Mouse (Mus musculus) midbrain, postnatal 0 days (tissue): ENCODE results near the gene Lsm2. TPM values are rescaled to one million over a fixed set of nuclear protein-coding genes. Genes with fewer than 3 reads are reported as not detected.
"Not testable (repeated sequence)": the region's sequence is repeated elsewhere in the genome, so short reads cannot be mapped to it uniquely, and the experiment has no call there.

Experiments
- ATAC-seq: fragments of 200-750 bp; cut with Nextera tagmentation; 2 replicates; pipeline ENCODE4 v1.8.0; 2017; ENCODE audit warnings: moderate number of reproducible peaks, mild to moderate bottlenecking, moderate TSS enrichment, moderate library complexity; ENCODE audit not compliant: low FRiP score
- DNase-seq: peaks from one replicate; pipeline ENCODE4 v3.0.0-alpha.2; 2015; ENCODE audit warnings: low spot score
- H3K27ac ChIP-seq: fragments of 300-500 bp; sonication (generic); 2 replicates; pipeline ENCODE4 v1.5.1; 2014; ENCODE audit warnings: low read depth, mild to moderate bottlenecking, low read length, mixed read lengths
- H3K27me3 ChIP-seq: fragments of 300-500 bp; sonication (generic); 2 replicates; pipeline ENCODE4 v1.6.1; 2014; ENCODE audit warnings: low read length, control low read depth, mixed read lengths; ENCODE audit not compliant: insufficient read depth
- H3K36me3 ChIP-seq: fragments of 300-500 bp; sonication (generic); 2 replicates; pipeline ENCODE4 v1.6.1; 2014; ENCODE audit warnings: low read length, control low read depth, mixed read lengths; ENCODE audit not compliant: insufficient read depth
- H3K4me1 ChIP-seq: fragments of 300-500 bp; sonication (generic); 2 replicates; pipeline ENCODE4 v1.6.1; 2014; ENCODE audit warnings: mild to moderate bottlenecking, control low read depth, antibody characterized with exemption, low read length, mixed read lengths; ENCODE audit not compliant: insufficient read depth
- H3K4me2 ChIP-seq: fragments of 300-500 bp; sonication (generic); 2 replicates; pipeline ENCODE4 v1.6.1; 2014; ENCODE audit warnings: low read depth, mild to moderate bottlenecking, low read length, mixed read lengths; ENCODE audit not compliant: poor library complexity, severe bottlenecking
- H3K4me3 ChIP-seq: fragments of 300-500 bp; sonication (generic); 2 replicates; pipeline ENCODE4 v1.5.1; 2014; ENCODE audit warnings: low read depth, mild to moderate bottlenecking, low read length, moderate library complexity
- H3K9ac ChIP-seq: fragments of 300-500 bp; sonication (generic); replicated peaks from 2 replicates; pipeline ENCODE4 v1.6.1; 2014; ENCODE audit warnings: mild to moderate bottlenecking, low read length, moderate library complexity, mixed read lengths; ENCODE audit not compliant: poor library complexity, severe bottlenecking
- H3K9me3 ChIP-seq: fragments of 300-500 bp; sonication (generic); 2 replicates; pipeline ENCODE4 v1.6.1; 2016; ENCODE audit warnings: low read length, control low read depth
- CTCF ChIP-seq: IDR thresholded peaks from 2 replicates; pipeline ENCODE4 v1.5.1; 2016; ENCODE audit warnings: antibody characterized with exemption, mild to moderate bottlenecking
- WGBS: fragments of 180-500 bp; shearing (Covaris S2); extraction: QIAGEN DNeasy Blood & Tissue Kit; methylation state at CpG from one replicate; pipeline ENCODE4 v1.1.7; 2014; 5-methylcytosine and 5-hydroxymethylcytosine counted together
- polyA plus RNA-seq: library from polyadenylated mRNA; unstranded; fragments of >200 nt; fragmentation: Nextera tagmentation; extraction: Ambion mirVana; gene quantifications from 2 replicates; pipeline ENCODE4 v1.2.1, GENCODE M21; 2015
- total RNA-seq: library from RNA; depleted of rRNA; stranded (reverse); fragments of >200 nt; gene quantifications from 2 replicates; pipeline ENCODE4 v1.2.3, GENCODE M21; 2014

Lsm2 gene
- total and polyA plus RNA-seq, 2 experiments from 2014 or later, result 35.3 to 94.9 TPM

- H3K36me3 ChIP-seq, result no peaks in the 10 kb centered on the region; the same call in 1 of the 2 replicates
- no peak overlapping the region for H3K27ac ChIP-seq
- no peaks in the 10 kb centered on the region for H3K9me3 ChIP-seq
- H3K4me2 ChIP-seq, result no peak overlapping the region
- no peak for ATAC-seq
- H3K27me3 ChIP-seq, result no peaks in the 10 kb centered on the region
- no peak overlapping the region for H3K9ac ChIP-seq
- no peak for DNase-seq
- TF ChIP-seq CTCF, result no peak
- no peaks in the 10 kb centered on the region; the same call in 1 of the 2 replicates for H3K4me1 ChIP-seq
- H3K4me3 ChIP-seq, result no peak overlapping the region
- 92% methylated on average over 12 of the region's 14 CpGs for WGBS
Measured at GRCm38 (mm10) chr17:34996411-34997141, 14.9 kb downstream of the Lsm2 start.

DNA sequence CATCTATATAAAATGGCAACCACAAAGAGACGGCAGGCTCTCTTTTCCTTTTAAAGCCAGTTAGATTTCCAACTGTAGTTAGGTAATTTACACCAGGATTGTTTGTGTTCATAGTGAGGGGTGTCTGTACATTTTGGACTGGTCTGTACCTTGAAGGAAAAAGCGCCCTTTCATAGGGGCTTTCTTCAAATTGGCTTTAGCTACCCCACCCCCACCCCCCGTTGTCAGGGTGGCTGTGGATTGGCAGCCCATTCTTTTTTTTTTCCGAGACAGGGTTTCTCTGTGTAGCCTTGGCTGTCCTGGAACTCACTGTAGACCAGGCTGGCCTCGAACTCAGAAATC lies 15.5 kb downstream of the Lsm2 start:
- H3K9me3 ChIP-seq, result no peaks in the 10 kb centered on the region
- TF ChIP-seq CTCF, result no peak
- no peak overlapping the region for H3K9ac ChIP-seq
- WGBS, result 91% methylated on average over 5 of the region's 5 CpGs
- ATAC-seq (no peak), DNase-seq (no peak)
- no peak overlapping the region for H3K4me3 ChIP-seq
- H3K27me3 ChIP-seq, result no peaks in the 10 kb centered on the region
- H3K4me2 ChIP-seq, result no peak overlapping the region
- peaks cover 1% of the 10 kb centered on the region; the same call in 1 of the 2 replicates for H3K4me1 ChIP-seq
- no peak overlapping the region for H3K27ac ChIP-seq
- no peaks in the 10 kb centered on the region; the same call in 1 of the 2 replicates for H3K36me3 ChIP-seq

GRCm38 (mm10) chr17:34998526-34999430 lies 17.1 kb downstream of the Lsm2 start:
- H3K36me3 ChIP-seq, result no peaks in the 10 kb centered on the region; the same call in 1 of the 2 replicates
- H3K4me3 ChIP-seq, result no peak overlapping the region
- H3K27me3 ChIP-seq, result no peaks in the 10 kb centered on the region
- no peak overlapping the region for H3K4me2 ChIP-seq
- H3K9ac ChIP-seq, result no peak overlapping the region
- peaks cover 6% of the 10 kb centered on the region for H3K4me1 ChIP-seq
- H3K27ac ChIP-seq, result no peak overlapping the region
- H3K9me3 ChIP-seq, result no peaks in the 10 kb centered on the region
- DNase-seq (no peak), ATAC-seq (no peak)
- no peak for TF ChIP-seq CTCF
- WGBS, result 94% methylated on average over 15 of the region's 15 CpGs

- H3K9me3 ChIP-seq, H3K9ac ChIP-seq, H3K36me3 ChIP-seq, H3K27ac ChIP-seq, H3K27me3 ChIP-seq, H3K4me1 ChIP-seq, ATAC-seq, DNase-seq: not testable (repeated sequence)
- WGBS, result 29% methylated on average over 29 of the region's 32 CpGs
- Histone ChIP-seq H3K4me3 (peak overlapping the region; percentile 85), H3K4me2 (peak overlapping the region; percentile 94)
Measured at GRCm38 (mm10) chr17:34999871-35000716, 18.4 kb downstream of the Lsm2 start.

DNA sequence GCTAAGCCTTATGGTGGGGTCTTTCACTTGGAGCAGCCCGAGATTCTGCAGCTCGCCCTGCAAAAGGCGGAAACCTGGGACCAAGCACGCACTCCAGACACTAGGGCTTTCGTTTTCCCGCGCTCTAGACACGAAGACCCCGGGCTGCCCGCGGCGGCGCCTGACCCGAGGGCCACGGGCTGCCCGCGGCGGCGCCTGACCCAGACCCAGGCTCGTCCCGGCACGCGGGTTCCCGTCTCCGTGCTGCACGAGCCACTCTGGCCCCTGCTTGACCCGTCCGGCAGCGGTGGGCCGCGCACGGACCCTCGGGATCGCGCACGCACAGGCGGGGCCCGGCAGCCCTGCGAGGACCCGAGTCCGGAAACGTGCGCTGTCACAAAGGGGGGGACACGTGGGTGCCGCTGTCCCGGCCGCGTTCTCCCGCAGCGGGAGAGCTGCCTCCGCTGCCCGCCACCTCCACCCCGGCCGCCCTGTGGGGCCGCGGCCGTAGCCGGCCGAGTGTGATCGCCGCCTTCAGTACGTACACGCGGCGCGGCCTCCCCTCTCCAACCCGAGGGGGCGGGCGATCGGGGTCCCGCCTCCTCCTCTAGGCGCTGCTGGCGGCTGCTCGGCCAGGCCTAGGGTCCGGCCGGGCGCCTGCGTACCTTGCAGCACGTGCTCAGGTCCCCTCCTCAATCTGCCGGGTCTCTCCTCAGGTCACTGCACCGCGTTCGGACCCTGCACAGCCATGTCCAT lies 19.2 kb downstream of the Lsm2 start, which contains the start of gene Vars:
Vars (plus strand) TSS at position 271 of the 735 bp plus-strand sequence.
- H3K36me3 ChIP-seq, result peaks cover 14% of the 10 kb centered on the region
- peak within 1 kb of the TSS; percentile 93 for H3K27ac ChIP-seq
- no peak for TF ChIP-seq CTCF
- no peaks in the 10 kb centered on the region for H3K27me3 ChIP-seq
- H3K4me1 ChIP-seq, result peaks cover 6% of the 10 kb centered on the region
- ATAC-seq (peak; percentile 86), DNase-seq (peak; percentile 85)
- peak within 1 kb of the TSS; percentile 94 for H3K4me2 ChIP-seq
- peak within 1 kb of the TSS; percentile 85 for H3K4me3 ChIP-seq
- under 1% methylated on average over 82 of the region's 83 CpGs for WGBS
- no peaks in the 10 kb centered on the region for H3K9me3 ChIP-seq
- peak within 1 kb of the TSS; percentile 94 for H3K9ac ChIP-seq
